Mouse (Mus musculus) lung, embryonic 15.5 days (tissue): Measurements from ENCODE around the gene Pfdn6. TPM values are rescaled to one million over a fixed set of nuclear protein-coding genes. Genes with fewer than 3 reads are reported as not detected.
"Not testable (repeated sequence)": the region's sequence is repeated elsewhere in the genome, so short reads cannot be mapped to it uniquely, and the experiment has no call there.

ENCODE experiments used
- ATAC-seq: fragments of 200-750 bp; cut with Nextera tagmentation; 2 replicates; pipeline ENCODE4 v1.8.0; 2017; ENCODE audit warnings: moderate number of reproducible peaks, borderline replicate concordance; ENCODE audit not compliant: low FRiP score, low TSS enrichment; ENCODE audit errors: extremely low read depth
- H3K27ac ChIP-seq: fragments of 300-500 bp; sonication (generic); 2 replicates; pipeline ENCODE4 v1.5.1; 2015; ENCODE audit warnings: moderate library complexity, mild to moderate bottlenecking, inconsistent platforms
- H3K27me3 ChIP-seq: fragments of 300-500 bp; sonication (generic); 2 replicates; pipeline ENCODE4 v1.6.1; 2015; ENCODE audit warnings: inconsistent platforms
- H3K36me3 ChIP-seq: fragments of 300-500 bp; sonication (generic); 2 replicates; pipeline ENCODE4 v1.6.1; 2015; ENCODE audit warnings: inconsistent platforms
- H3K4me1 ChIP-seq: fragments of 300-500 bp; sonication (generic); 2 replicates; pipeline ENCODE4 v1.6.1; 2015; ENCODE audit warnings: inconsistent platforms
- H3K4me2 ChIP-seq: fragments of 300-500 bp; sonication (generic); 2 replicates; pipeline ENCODE4 v1.6.1; 2015; ENCODE audit warnings: inconsistent platforms, mild to moderate bottlenecking, moderate library complexity
- H3K4me3 ChIP-seq: fragments of 300-500 bp; sonication (generic); 2 replicates; pipeline ENCODE4 v1.5.1; 2015; ENCODE audit warnings: mild to moderate bottlenecking, inconsistent platforms
- H3K9ac ChIP-seq: fragments of 300-500 bp; sonication (generic); 2 replicates; pipeline ENCODE4 v1.6.1; 2015; ENCODE audit warnings: inconsistent platforms
- H3K9me3 ChIP-seq: fragments of 300-500 bp; sonication (generic); 2 replicates; pipeline ENCODE4 v1.6.1; 2016; ENCODE audit warnings: inconsistent platforms
- WGBS: fragments of 180-500 bp; shearing (Covaris S2); methylation state at CpG from one replicate; pipeline ENCODE4 v1.1.7; 2015; 5-methylcytosine and 5-hydroxymethylcytosine counted together
- polyA plus RNA-seq: library from polyadenylated mRNA; unstranded; fragments of >200 nt; fragmentation: Nextera tagmentation; extraction: Ambion mirVana; gene quantifications from 2 replicates; pipeline ENCODE4 v1.2.1, GENCODE M21; 2015

Gene Pfdn6
- polyA plus RNA-seq, 1 experiment from 2014 or later = 137 TPM

DNA sequence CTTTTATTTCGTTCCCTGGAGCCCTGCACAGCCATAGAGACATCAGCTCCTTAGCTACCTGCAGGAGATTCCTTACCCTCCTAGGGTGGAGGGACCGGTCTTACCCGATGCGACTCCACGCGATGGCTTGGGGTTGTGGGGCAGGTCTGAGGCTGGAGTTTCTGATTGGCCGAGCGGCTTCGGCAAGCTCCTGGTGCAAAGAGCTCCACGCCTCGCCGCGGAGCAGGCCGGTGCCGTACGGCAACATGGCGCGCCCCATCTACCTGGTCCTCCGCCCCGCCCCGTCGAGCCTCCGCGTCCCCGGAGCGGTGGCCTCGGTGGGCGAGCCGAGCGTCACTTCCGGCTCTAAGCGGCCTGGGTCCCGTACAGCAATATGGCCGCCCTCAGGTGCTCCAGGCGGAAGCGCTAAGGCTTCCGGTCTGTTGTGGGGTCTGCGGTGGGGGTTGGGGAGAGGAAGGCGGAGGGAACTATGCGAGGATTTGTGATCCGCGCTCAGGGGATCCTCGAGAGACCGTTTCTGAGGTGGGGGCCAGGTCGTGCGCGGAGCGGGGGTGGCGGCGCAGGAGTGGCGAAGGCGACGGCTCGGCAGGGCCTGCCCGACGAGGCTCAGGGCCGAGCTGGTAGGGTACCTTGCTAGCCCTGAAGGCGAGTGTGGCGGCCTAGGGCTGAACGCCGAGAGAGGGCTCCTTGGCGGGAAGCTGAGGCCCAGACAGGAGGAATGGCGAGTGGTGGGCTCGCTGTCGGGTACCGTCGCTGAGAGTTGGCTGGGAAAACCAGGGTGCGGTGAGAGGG is 30.9 kb downstream of the Pfdn6 start, which contains the start of gene Daxx:
Daxx (plus strand) TSS at position 338 of the 792 bp plus-strand sequence.
- H3K27ac ChIP-seq = peak within 1 kb of the TSS; percentile 92
- under 1% methylated on average over 68 of the region's 68 CpGs for WGBS
- H3K36me3 ChIP-seq = peaks cover 31% of the 10 kb centered on the region
- no peaks in the 10 kb centered on the region for H3K9me3 ChIP-seq
- H3K4me2 ChIP-seq = peak within 1 kb of the TSS; percentile 92
- H3K27me3 ChIP-seq = no peaks in the 10 kb centered on the region
- H3K4me3 ChIP-seq = peak within 1 kb of the TSS; percentile 82
- ATAC-seq = peak; percentile 97
- peaks cover 19% of the 10 kb centered on the region for H3K4me1 ChIP-seq
- peak within 1 kb of the TSS; percentile 86 for H3K9ac ChIP-seq

DNA sequence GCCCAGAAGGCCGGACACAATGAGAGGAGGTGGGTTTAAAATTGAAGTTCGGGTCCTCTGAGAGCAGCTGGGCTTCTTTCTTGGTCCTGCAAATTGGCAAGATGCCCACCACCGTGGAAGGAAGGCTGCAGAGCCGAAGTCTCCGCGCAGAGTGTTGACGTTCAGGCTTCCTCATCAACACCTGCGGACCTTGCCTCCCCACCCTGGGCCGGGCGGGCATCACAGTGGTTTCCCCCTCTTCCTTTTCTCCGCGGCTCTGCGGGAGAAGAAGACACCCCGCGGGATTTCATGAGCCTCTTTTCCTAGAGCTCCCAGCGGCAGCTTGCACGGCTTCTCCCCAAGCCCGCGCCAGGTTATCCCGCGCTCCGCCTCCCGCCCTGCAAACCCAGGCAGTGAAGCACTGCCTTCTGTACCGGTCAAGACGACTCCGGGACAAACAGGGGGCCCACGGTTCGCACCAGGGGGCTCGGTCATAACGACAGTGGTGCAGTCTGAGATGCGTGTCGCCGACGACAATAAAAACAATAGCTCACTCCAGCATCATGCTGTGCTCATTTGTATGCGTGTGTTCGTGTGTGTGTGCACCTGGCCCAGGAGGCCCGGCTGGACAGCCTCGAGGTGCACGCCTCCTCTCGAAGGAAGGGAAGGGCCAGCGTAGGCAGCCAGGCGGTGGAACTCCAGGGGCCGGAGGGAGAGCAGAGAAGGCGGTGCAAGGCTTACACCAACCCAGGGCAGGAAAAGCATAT is 31.6 kb downstream of the Pfdn6 start:
- Histone ChIP-seq H3K27me3 (no peaks in the 10 kb centered on the region), H3K4me3 (peak overlapping the region; percentile 82), H3K9ac (peak overlapping the region; percentile 53), H3K27ac (peak overlapping the region; percentile 92), H3K4me2 (peak overlapping the region; percentile 92), H3K4me1 (peaks cover 14% of the 10 kb centered on the region), H3K36me3 (peaks cover 23% of the 10 kb centered on the region), H3K9me3 (no peaks in the 10 kb centered on the region)
- ATAC-seq = peak; percentile 3
- WGBS = under 1% methylated on average over 42 of the region's 44 CpGs

DNA sequence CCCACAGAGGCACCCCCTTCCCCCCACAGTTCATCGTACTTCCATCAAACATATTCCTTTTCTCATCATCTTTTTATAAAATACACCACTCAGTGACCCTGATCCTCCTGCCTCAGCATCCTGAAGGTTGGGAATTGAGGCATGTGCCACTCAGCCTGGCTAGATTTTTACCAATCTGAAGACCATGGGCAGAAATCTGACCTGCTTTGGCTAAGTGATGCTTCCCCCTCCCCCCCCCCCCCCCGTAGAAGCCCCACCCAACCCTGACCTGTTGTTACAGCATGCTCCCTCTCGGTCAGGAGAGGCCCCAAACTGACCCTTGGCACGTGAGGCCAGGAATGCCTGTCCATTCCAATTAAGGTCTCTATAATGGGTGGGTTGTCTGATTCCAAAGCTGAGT is 35.3 kb downstream of the Pfdn6 start, which contains the start of gene Platr17:
Platr17 (plus strand) TSS at position 301 of the 400 bp plus-strand sequence.
- not testable (repeated sequence) for H3K27ac ChIP-seq, H3K9ac ChIP-seq, H3K36me3 ChIP-seq, H3K4me3 ChIP-seq, H3K9me3 ChIP-seq, H3K27me3 ChIP-seq, ATAC-seq, H3K4me2 ChIP-seq, H3K4me1 ChIP-seq
- 55% methylated on average over 3 of the region's 4 CpGs for WGBS

DNA sequence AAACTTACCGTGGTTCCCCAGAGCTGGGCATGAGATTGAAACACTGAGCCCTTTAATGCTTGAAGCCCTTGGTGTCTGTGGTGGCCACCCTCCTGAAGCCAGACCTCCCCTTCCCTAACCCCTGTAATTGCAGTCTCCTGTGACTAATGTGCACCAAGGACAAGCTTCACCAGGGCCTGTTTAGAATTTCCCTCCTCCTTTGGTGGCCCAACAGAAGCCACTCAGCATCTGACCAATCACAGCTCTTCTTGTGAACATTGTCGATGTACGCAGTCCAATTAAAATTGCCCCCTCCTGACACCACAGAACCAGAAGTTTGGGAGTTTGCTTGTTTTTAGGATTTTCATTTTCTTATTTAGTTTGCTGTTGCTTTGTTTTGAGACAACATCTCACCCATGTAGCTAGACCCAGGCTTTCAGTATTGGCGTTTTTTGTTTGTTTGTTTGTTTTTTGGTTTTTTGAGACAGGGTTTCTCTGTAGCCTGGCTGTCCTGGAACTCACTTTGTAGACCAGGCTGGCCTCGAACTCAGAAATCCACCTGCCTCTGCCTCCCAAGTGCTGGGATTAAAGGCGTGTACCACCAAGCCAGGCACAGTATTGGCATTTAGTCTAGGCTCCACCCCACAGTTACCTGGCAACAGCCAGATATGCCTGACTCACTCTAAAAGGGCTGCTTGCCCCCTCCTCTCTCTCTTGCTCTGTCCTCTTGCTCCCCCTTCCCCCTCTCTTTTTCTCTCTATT is 36.1 kb downstream of the Pfdn6 start:
- WGBS = 66% methylated on average over 6 of the region's 6 CpGs
- H3K4me2 ChIP-seq, H3K27me3 ChIP-seq, ATAC-seq, H3K27ac ChIP-seq, H3K9ac ChIP-seq, H3K4me1 ChIP-seq, H3K9me3 ChIP-seq, H3K36me3 ChIP-seq, H3K4me3 ChIP-seq: not testable (repeated sequence)

DNA sequence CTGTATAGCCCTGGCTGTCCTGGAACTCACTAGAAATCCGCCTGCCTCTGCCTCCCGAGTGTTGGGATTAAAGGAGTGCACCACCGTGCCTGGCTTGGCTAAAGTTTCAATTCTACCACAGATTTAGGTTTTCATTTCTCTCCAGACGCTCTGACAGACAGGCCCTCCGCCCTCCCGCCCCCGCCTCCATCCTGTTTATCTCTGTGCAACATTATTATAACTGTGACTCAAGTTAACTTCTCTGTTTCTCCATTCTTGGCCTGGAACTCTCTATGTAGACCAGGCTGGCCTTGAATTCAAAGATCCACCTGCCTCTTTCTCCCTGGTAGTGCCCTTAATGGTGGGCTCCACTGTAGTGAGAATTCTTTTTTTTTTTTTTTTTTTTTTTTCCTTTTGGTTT is 37.7 kb downstream of the Pfdn6 start:
- 72% methylated on average over 7 of the region's 7 CpGs for WGBS
- Histone ChIP-seq H3K4me3 (no peak overlapping the region), H3K27ac (no peak overlapping the region), H3K9me3 (no peaks in the 10 kb centered on the region), H3K27me3 (no peaks in the 10 kb centered on the region), H3K4me1 (no peaks in the 10 kb centered on the region), H3K4me2 (no peak overlapping the region), H3K9ac (no peak overlapping the region), H3K36me3 (no peaks in the 10 kb centered on the region)
- no peak for ATAC-seq

DNA sequence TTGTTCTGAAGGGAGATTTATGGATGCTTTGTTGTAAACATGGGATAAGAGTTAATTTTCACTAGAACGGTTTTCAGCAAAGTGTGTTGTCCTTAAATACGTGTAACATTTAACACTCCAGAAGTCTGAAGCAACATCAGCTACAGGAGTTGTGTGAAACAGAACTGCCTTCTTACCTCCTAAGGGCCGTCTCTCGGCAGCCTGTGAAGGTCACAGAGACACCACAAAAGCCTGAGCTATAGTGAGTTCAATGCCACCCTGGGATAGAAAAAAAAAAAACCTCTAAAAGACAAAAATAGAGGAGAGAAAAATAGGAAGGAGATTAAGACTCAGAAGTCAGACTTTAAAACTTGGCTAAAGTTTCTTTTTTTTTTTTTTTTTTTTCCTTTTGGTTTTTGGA is 38.1 kb downstream of the Pfdn6 start:
- Histone ChIP-seq H3K9me3 (no peaks in the 10 kb centered on the region), H3K27ac (no peak overlapping the region), H3K4me2 (no peak overlapping the region), H3K27me3 (no peaks in the 10 kb centered on the region), H3K36me3 (no peaks in the 10 kb centered on the region), H3K4me3 (no peak overlapping the region), H3K4me1 (no peaks in the 10 kb centered on the region), H3K9ac (no peak overlapping the region)
- ATAC-seq = no peak
- WGBS = 57% methylated on average over 4 of the region's 4 CpGs

DNA sequence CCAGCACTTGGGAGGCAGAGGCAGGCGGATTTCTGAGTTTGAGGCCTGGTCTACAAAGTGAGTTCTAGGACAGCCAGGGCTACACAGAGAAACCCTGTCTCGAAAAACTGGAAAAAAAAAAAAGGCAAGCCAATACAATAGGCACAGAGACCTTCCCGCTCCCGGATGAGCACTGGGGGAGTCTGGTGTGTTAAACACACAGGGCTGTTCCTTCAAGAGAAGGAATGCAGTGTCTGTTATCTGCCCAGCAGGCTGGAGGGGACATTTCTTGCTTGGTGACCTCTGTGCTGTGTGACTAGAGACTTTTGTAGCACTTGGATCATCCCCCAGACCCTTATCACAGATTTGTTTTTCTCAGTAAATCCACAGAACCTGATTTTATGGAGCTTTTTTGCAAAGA is 38.5 kb downstream of the Pfdn6 start:
- H3K27ac ChIP-seq = no peak overlapping the region

DNA sequence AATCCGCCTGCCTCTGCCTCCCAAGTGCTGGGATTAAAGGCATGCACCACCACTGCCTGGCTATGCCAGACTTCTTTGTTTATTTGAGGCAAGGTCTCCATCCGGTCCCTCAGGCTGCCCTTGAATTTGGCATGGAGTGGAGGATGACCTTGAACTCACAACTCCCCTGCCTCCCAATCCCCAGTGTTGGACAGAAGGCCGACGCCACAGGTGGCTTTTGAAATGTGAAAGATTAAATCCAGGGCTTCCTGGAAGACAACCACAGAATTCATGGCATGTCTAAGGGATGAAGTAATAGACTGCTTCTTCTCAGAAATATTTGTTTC is 39.2 kb downstream of the Pfdn6 start:
- WGBS = 77% methylated on average over 4 of the region's 4 CpGs
- Histone ChIP-seq H3K27me3 (no peaks in the 10 kb centered on the region), H3K4me3 (no peak overlapping the region), H3K9ac (no peak overlapping the region), H3K36me3 (no peaks in the 10 kb centered on the region), H3K9me3 (no peaks in the 10 kb centered on the region), H3K4me1 (no peaks in the 10 kb centered on the region), H3K27ac (no peak overlapping the region), H3K4me2 (no peak overlapping the region)
- ATAC-seq = no peak

More for the DNA sequence above, 38.5 kb downstream of the Pfdn6 start:
- Histone ChIP-seq H3K27me3 (no peaks in the 10 kb centered on the region), H3K4me1 (no peaks in the 10 kb centered on the region), H3K9ac (no peak overlapping the region), H3K9me3 (no peaks in the 10 kb centered on the region), H3K4me2 (no peak overlapping the region), H3K36me3 (no peaks in the 10 kb centered on the region), H3K4me3 (no peak overlapping the region)
- ATAC-seq = no peak
- 68% methylated on average over 4 of the region's 4 CpGs for WGBS

DNA sequence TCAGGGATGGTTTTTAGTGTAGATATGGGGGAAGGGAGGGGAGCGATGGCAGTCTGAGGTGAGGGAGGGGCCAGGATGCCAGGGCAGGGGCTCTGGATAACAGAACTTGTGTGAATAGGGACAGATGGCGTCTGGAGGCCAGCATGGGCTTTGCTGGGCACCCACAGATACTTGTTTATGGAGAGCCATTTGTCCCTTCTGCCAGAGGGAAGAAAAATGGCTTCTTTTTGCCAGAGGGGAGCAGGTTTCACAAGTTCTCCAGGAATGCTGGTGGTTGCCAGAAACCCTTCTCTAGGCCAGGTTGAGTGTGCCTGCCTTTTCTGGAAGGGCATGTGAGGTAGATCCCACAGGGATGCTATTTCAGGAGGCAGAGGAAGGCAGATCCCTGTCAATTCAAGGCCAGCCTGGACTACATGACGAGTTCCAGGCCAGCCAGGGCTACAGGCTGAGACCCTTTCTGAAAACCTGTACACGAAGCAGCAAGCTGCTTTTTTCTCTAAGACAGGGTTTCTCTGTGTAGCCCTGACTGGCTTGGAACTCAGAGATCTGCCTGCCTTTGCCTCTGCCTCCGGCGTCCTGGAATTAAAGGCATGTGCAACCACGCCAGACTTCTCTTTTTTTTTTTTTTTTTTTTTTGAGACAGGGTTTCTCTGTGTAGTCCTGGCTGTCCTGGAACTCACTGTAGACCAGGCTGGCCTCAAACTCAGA is 39.7 kb downstream of the Pfdn6 start:
- 55% methylated on average over 7 of the region's 7 CpGs for WGBS
- Histone ChIP-seq H3K9me3 (no peaks in the 10 kb centered on the region), H3K4me3 (no peak overlapping the region), H3K27me3 (no peaks in the 10 kb centered on the region), H3K27ac (no peak overlapping the region), H3K4me1 (no peaks in the 10 kb centered on the region), H3K9ac (no peak overlapping the region), H3K36me3 (no peaks in the 10 kb centered on the region), H3K4me2 (no peak overlapping the region)
- no peak for ATAC-seq

DNA sequence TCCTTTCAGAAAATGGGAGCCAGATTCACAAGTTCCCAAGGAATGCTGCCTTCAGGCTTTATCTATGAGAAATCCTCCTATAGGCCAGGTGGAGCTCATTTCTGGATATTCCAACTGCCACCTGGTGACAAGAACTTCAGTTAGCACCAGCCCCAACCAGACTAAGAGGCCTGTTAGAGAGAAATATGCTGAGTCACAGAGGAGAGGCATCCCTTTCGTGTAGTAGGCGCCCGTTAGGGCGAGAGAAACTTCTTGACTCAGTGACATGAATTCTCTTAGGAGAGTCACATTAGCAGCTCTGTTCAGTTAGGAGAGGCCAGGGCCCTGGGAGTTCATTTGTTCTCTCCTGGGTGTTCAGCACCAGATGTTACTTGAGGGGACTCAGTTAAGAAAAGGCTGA is 40.5 kb downstream of the Pfdn6 start:
- Histone ChIP-seq H3K9me3 (no peaks in the 10 kb centered on the region), H3K36me3 (no peaks in the 10 kb centered on the region), H3K4me3 (no peak overlapping the region), H3K27ac (no peak overlapping the region), H3K4me1 (no peaks in the 10 kb centered on the region), H3K9ac (no peak overlapping the region), H3K27me3 (no peaks in the 10 kb centered on the region), H3K4me2 (no peak overlapping the region)
- WGBS = 71% methylated on average over 4 of the region's 4 CpGs
- ATAC-seq = no peak

DNA sequence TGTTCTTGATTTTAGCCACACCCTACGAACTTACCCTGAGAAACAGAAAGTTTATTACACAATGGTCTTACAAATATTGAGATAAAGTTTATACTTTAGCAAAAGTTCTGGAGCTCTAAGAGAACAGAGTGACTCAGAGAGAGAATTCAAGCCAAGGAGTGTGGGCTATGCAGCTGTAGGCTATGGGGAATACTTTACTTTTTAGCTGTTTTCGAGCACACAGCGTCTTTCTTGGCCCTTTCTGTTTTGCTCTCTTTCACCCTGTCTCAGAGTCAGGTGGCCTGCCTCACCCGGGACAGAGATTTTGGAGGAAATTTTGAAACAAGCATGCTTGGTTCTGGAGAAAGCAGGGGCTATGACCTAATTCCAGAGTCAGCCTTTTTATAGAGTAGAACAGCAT is 42.0 kb downstream of the Pfdn6 start:
- not testable (repeated sequence) for ATAC-seq, H3K4me3 ChIP-seq, H3K4me1 ChIP-seq, H3K9ac ChIP-seq, H3K36me3 ChIP-seq, H3K27ac ChIP-seq, H3K9me3 ChIP-seq, H3K4me2 ChIP-seq, H3K27me3 ChIP-seq
- WGBS = 80% methylated on average over 4 of the region's 4 CpGs
